Mouse (Mus musculus) stomach, postnatal 0 days (tissue): ENCODE measurements around the gene Sgms1.

Experiments used
- CTCF ChIP-seq: IDR thresholded peaks from 2 replicates; pipeline ENCODE4 v1.5.1; 2016; ENCODE audit warnings: antibody characterized with exemption, low read depth, mild to moderate bottlenecking, moderate library complexity
- EP300 ChIP-seq: optimal IDR thresholded peaks from 2 replicates; pipeline ENCODE3; 2016; ENCODE audit warnings: antibody characterized with exemption

DNA sequence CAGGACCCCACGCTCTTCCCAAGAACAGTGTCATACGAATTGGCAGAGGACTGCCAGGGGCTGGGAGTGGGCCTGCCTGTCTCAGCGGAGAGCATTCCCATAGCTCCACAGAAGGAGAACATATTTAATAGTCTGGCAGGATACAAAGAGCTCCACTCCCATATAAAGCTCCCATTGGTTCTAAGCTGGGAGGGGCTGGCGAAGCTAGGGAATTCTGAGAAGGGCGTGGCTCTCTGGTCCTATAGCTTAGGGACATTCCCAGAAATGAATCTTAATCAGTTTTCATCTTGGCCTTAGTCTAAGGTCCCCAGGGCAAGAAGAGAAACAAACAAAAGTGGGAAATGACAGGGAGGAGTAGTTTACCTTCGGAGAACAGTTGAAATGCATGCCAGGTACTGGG is 247.1 kb downstream of the Sgms1 start:
- TF ChIP-seq EP300 (peak; percentile 55), CTCF (no peak)
